Mouse (Mus musculus) R1 (cell line): ENCODE measurements at regions not wholly inside any gene's neighbourhood (a gene's known extent, or its start where the extent isn't known, plus 50 kb on each side); places are given as distances from the start of the nearest gene placed in this dataset.

Source experiments
- DNase-seq: peaks from one replicate; pipeline ENCODE4 v3.0.0-alpha.2; 2018; ENCODE audit warnings: low read depth, low spot score

DNA sequence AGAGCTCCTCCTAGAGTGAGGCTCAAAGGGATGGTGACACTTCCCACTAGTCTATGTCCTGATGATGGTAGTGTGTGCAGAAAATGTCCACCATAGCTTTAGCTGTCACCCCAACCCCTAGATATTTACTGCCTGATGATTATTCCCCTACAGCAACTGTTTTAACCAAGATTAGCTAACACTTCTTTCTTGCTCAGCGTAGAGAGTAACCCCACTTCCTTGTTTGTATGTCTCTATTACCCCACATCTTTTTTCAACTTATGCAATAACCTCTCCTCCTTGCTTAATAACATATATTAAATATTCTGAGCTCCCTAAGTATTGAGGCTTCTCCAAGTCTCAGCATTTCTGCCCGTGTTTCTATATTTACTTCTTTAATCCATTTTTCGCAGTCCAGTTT is 404.2 kb upstream of the Cntn3 start:
- DNase-seq, result no peak

DNA sequence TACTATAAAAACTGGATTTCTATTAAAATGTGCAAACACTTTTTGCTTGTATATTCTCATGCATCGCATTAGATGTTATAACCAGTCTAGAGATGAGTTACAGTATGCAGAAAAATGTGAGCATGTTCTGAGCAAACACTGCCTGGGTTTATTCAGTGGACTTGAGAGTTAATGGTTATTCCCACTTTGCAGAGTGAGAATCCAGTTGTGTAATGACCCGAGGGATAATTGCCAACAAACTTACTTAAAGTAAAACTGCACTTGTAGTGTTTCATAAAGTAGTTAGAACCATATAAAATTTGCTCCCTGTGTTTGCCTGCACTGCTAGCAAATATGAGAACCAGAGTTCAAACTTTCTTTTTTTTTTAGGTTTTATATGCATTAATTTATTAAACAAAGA is 450.4 kb upstream of the Cntn3 start:
- DNase-seq, result no peak

DNA sequence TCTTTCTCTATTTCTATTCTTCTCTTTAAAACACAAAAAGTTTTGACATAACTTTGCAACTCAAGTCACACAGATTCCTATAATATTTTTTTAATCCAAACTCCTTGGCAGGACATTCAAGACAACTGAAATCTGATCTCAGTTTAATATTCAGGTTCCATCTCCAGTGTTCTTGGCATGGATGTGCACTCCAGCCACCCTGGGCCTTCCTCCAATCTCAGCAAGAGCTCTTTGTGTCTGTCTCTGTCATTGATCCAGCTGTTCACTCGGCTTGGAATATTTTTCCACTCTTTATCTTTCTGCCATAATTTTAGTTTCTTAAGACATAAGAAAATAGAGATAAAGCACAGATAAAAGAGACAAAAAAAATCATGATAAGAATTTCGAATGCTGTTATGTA is 451.1 kb upstream of the Cntn3 start:
- no peak for DNase-seq

GRCm38 (mm10) chr6:103028150-103028549 is 455.2 kb upstream of the Cntn3 start:
- no peak for DNase-seq

DNA sequence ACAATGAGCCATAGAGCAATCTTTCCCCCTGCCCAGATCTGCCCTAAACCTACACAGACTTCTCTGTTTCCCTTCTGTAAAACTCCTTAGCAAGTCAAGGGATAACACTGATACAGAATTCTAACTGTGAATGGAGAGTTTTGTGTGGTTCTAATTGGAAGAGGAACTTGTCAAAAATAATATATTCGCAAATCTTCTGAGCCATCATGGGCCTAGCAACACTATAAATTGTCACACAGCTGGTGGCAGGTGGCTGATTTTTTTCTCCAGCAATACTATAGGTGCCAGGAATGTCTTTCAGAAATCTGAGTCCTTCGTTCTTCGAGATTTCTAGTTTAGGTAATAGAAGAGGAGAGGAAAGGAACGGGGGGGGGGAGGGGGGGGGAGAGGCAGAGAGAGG is 460.5 kb upstream of the Cntn3 start:
- no peak for DNase-seq

GRCm38 (mm10) chr6:103033919-103034318 is 461.0 kb upstream of the Cntn3 start:
- no peak for DNase-seq

- DNase-seq, result no peak
Observed at GRCm38 (mm10) chr6:103060591-103060990, 449.8 kb upstream of the Chl1 start.

GRCm38 (mm10) chr6:103106189-103106588 is 404.2 kb upstream of the Chl1 start:
- DNase-seq, result peak; percentile 2

- no peak for DNase-seq
Observed at GRCm38 (mm10) chr6:103119537-103119936, 390.8 kb upstream of the Chl1 start.

DNA sequence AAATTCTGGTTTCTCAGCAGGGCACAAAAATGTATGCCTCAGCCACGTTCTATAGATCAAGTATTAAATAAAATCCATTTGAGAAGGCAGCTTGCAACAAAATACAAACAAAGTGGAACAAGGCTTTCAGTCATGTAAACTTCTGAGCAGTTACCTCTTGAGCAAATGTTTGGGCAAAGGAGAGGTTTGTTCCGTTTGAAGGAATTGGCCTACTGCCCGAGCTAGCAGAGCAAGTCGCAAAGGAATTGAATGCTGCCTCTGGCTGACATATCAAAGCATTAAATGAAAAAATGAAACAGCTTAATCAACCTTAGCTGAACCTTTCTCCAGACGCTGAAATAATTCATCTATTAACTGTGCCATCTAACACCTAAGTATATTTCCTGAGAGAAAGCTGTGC is 369.5 kb upstream of the Chl1 start:
- DNase-seq, result no peak

GRCm38 (mm10) chr6:103177851-103178250 is 332.5 kb upstream of the Chl1 start:
- no peak for DNase-seq

GRCm38 (mm10) chr6:103183355-103183754 is 327.0 kb upstream of the Chl1 start:
- DNase-seq, result no peak

- DNase-seq, result no peak
Observed at GRCm38 (mm10) chr6:103196838-103197237, 313.5 kb upstream of the Chl1 start.

GRCm38 (mm10) chr6:103201605-103202004 is 308.8 kb upstream of the Chl1 start:
- DNase-seq, result peak; percentile 6

- no peak for DNase-seq
Observed at GRCm38 (mm10) chr6:103209202-103209601, 301.2 kb upstream of the Chl1 start.

- no peak for DNase-seq
Observed at GRCm38 (mm10) chr6:103213160-103213559, 297.2 kb upstream of the Chl1 start.

- DNase-seq, result no peak
Observed at GRCm38 (mm10) chr6:103236896-103237295, 273.5 kb upstream of the Chl1 start.

- no peak for DNase-seq
Observed at GRCm38 (mm10) chr6:103268984-103269383, 241.4 kb upstream of the Chl1 start.

GRCm38 (mm10) chr6:103272216-103272615 is 238.2 kb upstream of the Chl1 start:
- no peak for DNase-seq

DNA sequence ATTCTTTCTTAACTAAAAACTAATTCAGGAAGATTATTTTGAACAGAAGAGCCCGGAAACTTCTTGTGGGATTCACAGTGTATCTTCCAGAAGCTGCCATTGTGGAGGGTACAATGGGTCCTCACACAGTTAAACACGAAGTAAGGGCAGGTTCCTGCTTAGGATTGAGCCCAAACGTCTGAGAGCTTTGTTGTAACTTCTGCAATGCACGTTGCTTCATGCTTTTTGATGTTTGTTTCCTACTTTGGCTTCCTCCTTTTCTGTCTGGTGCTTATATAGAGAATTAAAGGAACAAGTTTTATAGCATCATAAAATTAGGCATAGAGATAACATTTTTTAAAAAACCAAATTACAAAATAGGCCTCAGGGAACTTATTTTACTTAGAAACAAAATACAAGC is 235.3 kb upstream of the Chl1 start:
- no peak for DNase-seq

DNA sequence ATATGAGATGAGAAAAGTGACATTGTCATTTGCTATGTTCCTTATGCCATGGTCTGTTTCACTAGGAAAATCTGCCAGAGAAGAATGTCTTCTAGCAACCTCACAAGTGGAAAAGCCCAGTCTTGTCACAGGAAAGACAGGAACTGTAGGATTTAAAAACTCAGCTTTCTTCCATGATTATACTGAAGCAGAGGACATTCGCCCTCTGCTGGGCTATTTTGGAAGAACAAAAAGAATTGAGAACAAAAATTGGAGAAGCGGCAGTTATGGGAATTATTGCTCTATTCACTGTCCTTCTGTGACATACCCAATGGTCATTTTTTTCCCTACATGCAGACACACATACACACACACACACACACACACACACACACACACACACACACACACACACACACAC is 234.9 kb upstream of the Chl1 start:
- DNase-seq, result peak; percentile 16

DNA sequence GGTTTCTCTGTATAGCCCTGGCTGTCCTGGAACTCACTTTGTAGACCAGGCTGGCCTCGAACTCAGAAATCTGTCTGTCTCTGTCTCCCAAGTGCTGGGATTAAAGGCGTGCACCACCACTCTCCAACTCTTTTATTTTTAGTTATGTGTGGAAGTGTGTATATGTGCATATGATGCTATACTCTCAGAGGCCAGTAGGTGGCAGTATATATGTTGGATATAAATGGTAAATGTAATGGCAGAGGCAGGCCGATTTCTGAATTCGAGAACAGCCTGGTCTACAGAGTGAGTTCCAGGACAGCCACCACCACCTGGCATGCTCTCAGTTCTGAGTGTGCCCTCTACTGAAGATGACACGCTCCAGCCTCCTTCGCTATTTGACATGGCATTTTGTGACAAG is 214.4 kb upstream of the Chl1 start:
- DNase-seq, result peak; percentile 56

GRCm38 (mm10) chr6:103306420-103307249 is 203.8 kb upstream of the Chl1 start:
- DNase-seq, result peak; percentile 33

- DNase-seq, result peak; percentile 16
Observed at GRCm38 (mm10) chr6:103307250-103307580, 203.2 kb upstream of the Chl1 start.
